18 mouse cellular contexts compared by ENCODE assay signal in genomic region chr5:74813396-74813795, GRCm38 (mm10).
DNase-seq lines count a peak whose midpoint lies in the region; TF ChIP-seq lines count a peak whose summit lies in the region.
"Had no signal": no experiment of that assay in that cellular context is flagged by ENCODE, and none has a peak within 500 bp of the region (broad histone marks: within the 10 kb centered on the region; RNA-seq: fewer than 3 reads in every experiment).

No protein-coding gene starts in this region.

- in situ Hi-C loops in ES-E14 (cut with MboI; ENCODE audit: low sequenced_read_pairs in 2 of 2, unreplicated experiment in 2 of 2), result no loop called here

- peak overlapping the region; percentile 75 for H3K27ac ChIP-seq in ES-E14 (ENCODE audit: insufficient read depth, low read depth, low read length, poor library complexity, severe bottlenecking)
- H3K27ac ChIP-seq: left cerebral cortex, adult 2 months; limb, embryonic 15.5 days; lung, embryonic 15.5 days; midbrain, embryonic 15.5 days; neural tube, embryonic 12.5 days had no signal

- peak overlapping the region; percentile 11 to 58; a peak in 3 of 4 replicates for H3K4me3 ChIP-seq in ES-E14 (ENCODE audit: insufficient read depth in 1 of 2, low read depth in 1 of 2, low read length in 2 of 2, poor library complexity in 1 of 2, severe bottlenecking in 1 of 2)
- H3K4me3 ChIP-seq: left cerebral cortex, adult 2 months; limb, embryonic 15.5 days; lung, embryonic 15.5 days; midbrain, embryonic 15.5 days; neural tube, embryonic 12.5 days had no signal

- no peaks in the 10 kb centered on the region for H3K9me3 ChIP-seq in ES-E14 (ENCODE audit: control insufficient read depth, insufficient read depth, low read depth, low read length)
- H3K9me3 ChIP-seq: limb, embryonic 15.5 days; lung, embryonic 15.5 days; midbrain, embryonic 15.5 days; neural tube, embryonic 12.5 days had no signal

- peaks cover 3 to 19% of the 10 kb centered on the region in 2 experiments; a peak in 3 of 4 replicates for H3K4me1 ChIP-seq in ES-E14 (ENCODE audit: control insufficient read depth in 2 of 2, insufficient read depth in 2 of 2, low read length in 2 of 2, poor library complexity in 1 of 2)
- H3K4me1 ChIP-seq: midbrain, embryonic 15.5 days; neural tube, embryonic 12.5 days had no signal

- peak; percentile 34 to 50 for DNase-seq in cerebellum, postnatal 10 days
- DNase-seq in cerebellum, adult 18-20 months, result no peak
- DNase-seq in left cerebral cortex, postnatal 4 days, result peak; percentile 32
- no peak for DNase-seq in left cerebral cortex, postnatal 36 days (ENCODE audit: low spot score in 2 of 2)
- DNase-seq in ES-E14 (ENCODE audit: low read depth, low spot score), result peak; percentile 83
- peak; percentile 89 to 92 for DNase-seq in kidney, adult 8-10 months
- no peak for DNase-seq in left cerebral cortex, adult 11 months (ENCODE audit: low spot score)
- DNase-seq in ovary, adult 18-20 months (ENCODE audit: low spot score), result no peak
- DNase-seq: cerebellum, postnatal 14 days; forebrain, postnatal 0 days; gastrocnemius, postnatal 10 days; heart, postnatal 10 days; right cerebral cortex, postnatal 4 days had no signal

- no peak overlapping the region for H3K9ac ChIP-seq in ES-E14 (ENCODE audit: insufficient read depth, low read depth, low read length, poor library complexity, severe bottlenecking)
- H3K9ac ChIP-seq: forebrain, postnatal 0 days; limb, embryonic 15.5 days; lung, embryonic 15.5 days; midbrain, embryonic 15.5 days; neural tube, embryonic 12.5 days had no signal

- no peaks in the 10 kb centered on the region for H3K36me3 ChIP-seq in ES-E14 (ENCODE audit: control insufficient read depth, insufficient read depth, low read length, poor library complexity, severe bottlenecking)
- H3K36me3 ChIP-seq: limb, embryonic 15.5 days; lung, embryonic 15.5 days; midbrain, embryonic 15.5 days; neural tube, embryonic 12.5 days had no signal

- intact Hi-C loops in left cerebral cortex, postnatal 4 days (cut with DNase I), result no loop called here
- intact Hi-C loops in left cerebral cortex, postnatal 36 days (cut with DNase I), result no loop called here

TF ChIP-seq in ES-E14, 5 proteins besides CTCF, POLR2A, EP300 and RAD21:
- no peak for TF ChIP-seq CHD2 (IDR thresholded peaks at IDR 0.05; ENCODE audit: low read depth, low read length)
- no peak for TF ChIP-seq HCFC1 (IDR thresholded peaks at IDR 0.05; ENCODE audit: borderline replicate concordance, insufficient read depth, low read length)
- no peak for TF ChIP-seq ZC3H11A (IDR thresholded peaks at IDR 0.05; ENCODE audit: borderline replicate concordance, low read depth, low read length)
- TF ChIP-seq ZNF384 (IDR thresholded peaks at IDR 0.05; ENCODE audit: low read depth, low read length), result no peak
- TF ChIP-seq MAFK (IDR thresholded peaks at IDR 0.05; ENCODE audit: insufficient read depth, low read depth, low read length), result no peak
TF ChIP-seq in ES-E14: peak in this region for 0.

Comparison
In these comparisons a context has a peak if more than half of its experiments do, and no peak if none do; other contexts are left out.
1. DNase-seq: peak in cerebellum, postnatal 10 days (2 of 2), left cerebral cortex, postnatal 4 days (single experiment), ES-E14 (single experiment) and kidney, adult 8-10 months (2 of 2); none in cerebellum, adult 18-20 months (0 of 2), left cerebral cortex, postnatal 36 days (0 of 2), left cerebral cortex, adult 11 months (single experiment) and ovary, adult 18-20 months (single experiment).